Mouse (Mus musculus) liver, embryonic 14.5 days (tissue): Measurements from ENCODE around the gene Jade2. TPM values are rescaled to one million over a fixed set of nuclear protein-coding genes. Genes with fewer than 3 reads are reported as not detected.
"Not testable (repeated sequence)": the region's sequence is repeated elsewhere in the genome, so short reads cannot be mapped to it uniquely, and the experiment has no call there.

ENCODE experiments used
- ATAC-seq: fragments of 200-750 bp; cut with Nextera tagmentation; 2 replicates; pipeline ENCODE4 v1.8.0; 2017; ENCODE audit warnings: moderate number of reproducible peaks, mild to moderate bottlenecking, moderate library complexity; ENCODE audit not compliant: insufficient read depth
- DNase-seq, 3 experiments: peaks; one replicate each; pipeline ENCODE4 v3.0.0-alpha.2; 2012 to 2013; ENCODE audit warnings: low read depth in 3 of 3, low spot score in 3 of 3
- H3K27ac ChIP-seq: fragments of 300-500 bp; sonication (generic); 2 replicates; pipeline ENCODE4 v1.5.1; 2014; ENCODE audit warnings: moderate library complexity, mild to moderate bottlenecking, control low read depth, inconsistent platforms
- H3K27me3 ChIP-seq: fragments of 300-500 bp; sonication (generic); 2 replicates; pipeline ENCODE4 v1.6.1; 2014; ENCODE audit warnings: mild to moderate bottlenecking, low read length, moderate library complexity; ENCODE audit not compliant: control insufficient read depth, insufficient read depth
- H3K36me3 ChIP-seq: fragments of 300-500 bp; sonication (generic); replicated peaks from 2 replicates; pipeline ENCODE4 v1.6.1; 2014; ENCODE audit warnings: low read depth; ENCODE audit not compliant: control insufficient read depth, insufficient read depth
- H3K4me1 ChIP-seq, 2 experiments: fragments of 200-500 bp in 1 of 2; fragments of 300-500 bp in 1 of 2; sonication (generic) in 1 of 2; replicated peaks; 2 replicates each; pipeline ENCODE4 v1.6.1; 2012 to 2014; ENCODE audit warnings: antibody characterized with exemption in 1 of 2, inconsistent platforms in 1 of 2, low read length in 1 of 2; ENCODE audit not compliant: control insufficient read depth in 2 of 2, insufficient read depth in 2 of 2
- H3K4me2 ChIP-seq: fragments of 300-500 bp; sonication (generic); 2 replicates; pipeline ENCODE4 v1.6.1; 2014; ENCODE audit warnings: low read depth, mild to moderate bottlenecking, control low read depth, moderate library complexity
- H3K4me3 ChIP-seq, 2 experiments: fragments of 200-500 bp in 1 of 2; fragments of 300-500 bp in 1 of 2; sonication (generic) in 1 of 2; 2 replicates each; pipeline ENCODE4 v1.5.1; 2012 to 2014; ENCODE audit warnings: low read depth in 2 of 2, low read length in 2 of 2, mild to moderate bottlenecking in 2 of 2, control low read depth in 1 of 2, inconsistent platforms in 1 of 2, moderate library complexity in 1 of 2; ENCODE audit not compliant: insufficient read depth in 1 of 2
- H3K9ac ChIP-seq: fragments of 300-500 bp; sonication (generic); replicated peaks from 2 replicates; pipeline ENCODE4 v1.6.1; 2014; ENCODE audit warnings: mild to moderate bottlenecking, control low read depth, moderate library complexity
- H3K9me3 ChIP-seq: fragments of 300-500 bp; sonication (generic); 2 replicates; pipeline ENCODE4 v1.6.1; 2016; ENCODE audit warnings: low read length, mixed read lengths; ENCODE audit not compliant: control insufficient read depth
- CTCF ChIP-seq: IDR thresholded peaks from 2 replicates; pipeline ENCODE4 v1.5.1; 2016; ENCODE audit warnings: antibody characterized with exemption, low read depth, control low read depth
- EP300 ChIP-seq: IDR thresholded peaks from 2 replicates; pipeline ENCODE4 v1.6.1; 2016; ENCODE audit warnings: antibody characterized with exemption, low read depth
- WGBS: fragments of 180-500 bp; shearing (Covaris S2); extraction: QIAGEN DNeasy Blood & Tissue Kit; methylation state at CpG from one replicate; pipeline ENCODE4 v1.1.7; 2014; ENCODE audit not compliant: insufficient replicate concordance; 5-methylcytosine and 5-hydroxymethylcytosine counted together
- polyA plus RNA-seq, 2 experiments: library from polyadenylated mRNA; depleted of rRNA in 1 of 2; stranded (reverse) in 1 of 2; unstranded in 1 of 2; fragments of >200 nt; fragmentation: Nextera tagmentation in 1 of 2; extraction: Ambion mirVana in 1 of 2; gene quantifications; 2 replicates each; pipeline versions ENCODE4 v1.2.1 to v1.2.3; 2012 to 2014

Jade2 gene
- polyA plus RNA-seq, 2 experiments: 0.46 to 0.77 TPM

DNA sequence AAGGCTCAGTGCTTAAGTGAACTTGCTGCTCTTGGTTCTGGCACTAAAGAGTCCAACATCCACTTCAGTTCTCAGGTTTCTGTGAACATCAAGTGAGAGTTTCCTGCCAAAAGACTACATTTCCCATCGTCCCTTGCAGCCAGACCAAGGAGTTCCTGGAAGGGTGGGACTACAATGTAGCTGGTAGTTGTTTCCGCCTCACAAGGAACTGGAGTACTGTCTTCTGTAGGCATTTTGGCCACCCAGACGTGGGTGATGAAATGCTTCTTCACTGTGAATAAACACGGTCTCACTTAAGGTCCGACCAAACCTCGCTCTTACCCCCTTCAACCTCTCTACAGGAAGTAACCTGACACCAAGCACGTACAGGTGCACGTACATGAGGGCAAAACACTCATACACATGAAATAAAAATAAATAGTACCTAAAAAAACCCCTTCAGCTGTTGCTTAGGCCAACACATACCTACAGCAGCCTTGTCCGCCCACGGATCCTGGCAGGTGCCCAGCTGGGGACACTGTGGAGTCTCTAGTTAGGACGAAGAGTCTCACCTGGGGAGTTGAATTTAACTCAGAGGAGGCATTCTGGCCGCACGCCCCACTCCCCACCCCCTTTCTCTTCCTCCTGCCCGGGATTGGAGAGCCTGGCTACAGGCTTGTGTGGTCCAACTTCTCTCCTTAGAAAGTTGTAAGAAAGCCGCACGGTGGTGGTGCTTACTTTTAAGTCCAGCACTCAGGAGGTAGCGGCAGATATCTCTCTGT lies 52.1 kb downstream of the Jade2 start:
- ATAC-seq (peak; percentile 70), DNase-seq (peak; percentile 61 to 75 (median 65))
- Histone ChIP-seq H3K27me3 (no peaks in the 10 kb centered on the region), H3K4me1 (peaks cover 0 to 7% of the 10 kb centered on the region in 2 experiments; a peak in 2 of 4 replicates), H3K27ac (no peak overlapping the region), H3K9ac (peak overlapping the region; percentile 47), H3K36me3 (no peaks in the 10 kb centered on the region), H3K4me3 (peak overlapping the region; percentile 52 to 73), H3K9me3 (no peaks in the 10 kb centered on the region), H3K4me2 (peak overlapping the region; percentile 68)
- 30% methylated on average over 17 of the region's 17 CpGs for WGBS
- TF ChIP-seq EP300 (no peak), CTCF (no peak)

DNA sequence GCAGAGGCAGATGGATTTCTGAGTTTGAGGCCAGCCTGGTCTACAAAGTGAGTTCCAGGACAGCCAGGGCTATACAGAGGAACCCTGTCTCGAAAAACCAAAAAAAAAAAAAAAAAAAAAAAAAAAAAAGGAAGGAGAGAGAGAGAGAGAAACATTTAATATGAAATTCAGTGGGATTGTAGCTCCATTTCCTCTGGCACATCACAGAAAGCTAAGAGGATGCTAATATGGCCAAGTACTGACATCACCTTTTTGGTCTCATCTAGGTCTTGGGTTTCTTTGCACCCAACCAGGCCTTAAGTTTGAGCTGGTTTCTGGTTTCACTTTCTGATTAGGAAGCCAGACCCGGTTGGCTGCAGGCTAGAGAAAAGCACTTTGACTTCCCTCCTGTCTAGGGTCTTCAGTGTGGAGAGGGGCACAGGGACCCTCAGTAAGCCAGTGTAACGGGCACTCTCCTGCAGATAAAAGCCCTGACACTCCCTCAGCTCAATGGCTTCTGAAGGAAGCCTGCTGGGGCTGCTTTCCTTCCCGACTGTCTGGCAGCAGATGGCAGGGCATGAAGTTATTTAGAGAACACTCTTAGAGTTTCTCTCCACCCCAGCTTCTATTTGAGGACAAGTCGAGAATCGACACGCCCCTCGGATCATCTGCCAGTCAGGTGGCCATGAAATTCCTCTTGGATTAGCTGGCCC lies 56.7 kb downstream of the Jade2 start:
- no peak overlapping the region for H3K27ac ChIP-seq
- DNase-seq: no peak
- no peak overlapping the region for H3K9ac ChIP-seq
- TF ChIP-seq CTCF (no peak), EP300 (no peak)
- H3K36me3 ChIP-seq: no peaks in the 10 kb centered on the region
- H3K4me1 ChIP-seq: peaks cover 0 to 5% of the 10 kb centered on the region in 2 experiments; a peak in 2 of 4 replicates
- ATAC-seq: no peak
- no peak overlapping the region for H3K4me2 ChIP-seq
- H3K4me3 ChIP-seq: no peak overlapping the region
- 31% methylated on average over 7 of the region's 8 CpGs for WGBS
- no peaks in the 10 kb centered on the region for H3K9me3 ChIP-seq
- H3K27me3 ChIP-seq: no peaks in the 10 kb centered on the region

DNA sequence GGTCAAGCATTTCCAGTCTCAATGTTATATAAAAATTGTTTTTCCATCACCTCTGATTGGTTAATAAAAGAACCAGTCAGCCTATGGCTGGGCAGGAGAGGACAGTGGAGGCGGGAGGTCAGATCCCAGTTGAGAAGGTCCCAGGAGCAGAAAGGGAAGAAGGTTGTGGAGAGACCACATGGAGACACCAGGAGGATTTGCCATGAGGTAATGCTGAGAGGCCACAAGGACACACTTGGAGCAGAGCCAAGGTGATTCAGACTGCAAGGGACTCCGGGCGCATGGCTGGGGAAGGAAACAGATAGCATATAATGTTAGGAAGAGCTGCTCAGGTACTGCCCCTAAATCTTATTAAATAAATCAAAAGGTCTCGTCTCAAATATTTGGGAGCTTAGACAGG lies 61.2 kb downstream of the Jade2 start:
- no peak for DNase-seq
- ATAC-seq: no peak
- 64% methylated on average over 4 of the region's 4 CpGs for WGBS
- Histone ChIP-seq H3K27me3 (no peaks in the 10 kb centered on the region), H3K27ac (no peak overlapping the region), H3K4me1 (no peaks in the 10 kb centered on the region), H3K9me3 (no peaks in the 10 kb centered on the region), H3K4me3 (no peak overlapping the region), H3K36me3 (no peaks in the 10 kb centered on the region; the same call in none of the 2 replicates), H3K4me2 (no peak overlapping the region), H3K9ac (no peak overlapping the region)
- TF ChIP-seq EP300: no peak
- no peak for TF ChIP-seq CTCF

DNA sequence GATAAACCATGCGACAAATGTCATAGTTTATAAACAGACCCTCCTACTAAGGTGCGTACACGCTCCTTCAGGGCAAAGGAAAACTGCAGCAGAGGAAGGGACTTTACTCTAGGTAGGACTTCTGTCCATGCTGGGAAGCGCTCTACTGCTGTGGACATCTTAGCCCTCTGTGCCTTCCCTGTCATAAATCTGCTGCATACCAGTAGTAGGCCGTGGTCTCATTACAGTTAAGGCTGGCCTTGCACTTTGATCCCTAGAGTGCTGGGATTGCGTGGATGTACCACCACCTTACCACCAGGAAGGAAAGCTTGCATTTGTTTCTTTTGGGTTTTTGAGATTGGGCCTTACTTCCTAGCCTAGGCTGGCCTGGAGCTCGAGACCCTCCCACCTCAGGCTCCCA lies 66.8 kb downstream of the Jade2 start:
- ATAC-seq: no peak
- no peak for TF ChIP-seq EP300
- no peak for TF ChIP-seq CTCF

DNA sequence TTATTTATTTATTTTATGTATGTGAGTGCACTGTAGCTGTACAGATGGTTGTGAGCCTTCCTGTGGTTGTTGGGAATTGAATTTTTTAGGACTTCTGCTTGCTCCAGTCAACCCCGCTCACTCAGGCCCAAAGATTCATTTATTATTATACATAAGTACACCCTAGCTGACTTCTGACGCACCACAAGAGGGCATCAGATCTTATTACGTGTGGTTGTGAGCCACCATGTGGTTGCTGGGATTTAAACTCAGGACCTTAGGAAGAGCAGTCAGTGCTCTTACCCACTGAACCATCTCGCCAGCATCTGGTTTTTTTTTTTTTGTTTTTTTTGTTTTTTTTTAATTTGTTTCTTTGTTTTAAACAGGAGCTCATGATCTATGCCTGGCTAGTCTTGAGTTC lies 67.7 kb downstream of the Jade2 start:
- not testable (repeated sequence) for H3K27me3 ChIP-seq, H3K4me1 ChIP-seq, H3K27ac ChIP-seq, H3K9me3 ChIP-seq, H3K9ac ChIP-seq, ATAC-seq, DNase-seq, H3K4me3 ChIP-seq, H3K4me2 ChIP-seq
- 78% methylated on average over 4 of the region's 4 CpGs for WGBS
- TF ChIP-seq CTCF: peak; percentile 37; the same call in 1 of the 2 replicates
- peaks cover 15% of the 10 kb centered on the region for H3K36me3 ChIP-seq

More for the DNA sequence above, 66.8 kb downstream of the Jade2 start:
- Histone ChIP-seq H3K4me3 (no peak overlapping the region), H3K27me3 (no peaks in the 10 kb centered on the region), H3K27ac (no peak overlapping the region), H3K4me2 (no peak overlapping the region), H3K4me1 (no peaks in the 10 kb centered on the region), H3K36me3 (peaks cover 13% of the 10 kb centered on the region), H3K9ac (no peak overlapping the region), H3K9me3 (no peaks in the 10 kb centered on the region)
- WGBS: 88% methylated on average over 7 of the region's 7 CpGs
- no peak for DNase-seq
